Mouse (Mus musculus): ENCODE measurements around the gene Iqcf3.

DNA sequence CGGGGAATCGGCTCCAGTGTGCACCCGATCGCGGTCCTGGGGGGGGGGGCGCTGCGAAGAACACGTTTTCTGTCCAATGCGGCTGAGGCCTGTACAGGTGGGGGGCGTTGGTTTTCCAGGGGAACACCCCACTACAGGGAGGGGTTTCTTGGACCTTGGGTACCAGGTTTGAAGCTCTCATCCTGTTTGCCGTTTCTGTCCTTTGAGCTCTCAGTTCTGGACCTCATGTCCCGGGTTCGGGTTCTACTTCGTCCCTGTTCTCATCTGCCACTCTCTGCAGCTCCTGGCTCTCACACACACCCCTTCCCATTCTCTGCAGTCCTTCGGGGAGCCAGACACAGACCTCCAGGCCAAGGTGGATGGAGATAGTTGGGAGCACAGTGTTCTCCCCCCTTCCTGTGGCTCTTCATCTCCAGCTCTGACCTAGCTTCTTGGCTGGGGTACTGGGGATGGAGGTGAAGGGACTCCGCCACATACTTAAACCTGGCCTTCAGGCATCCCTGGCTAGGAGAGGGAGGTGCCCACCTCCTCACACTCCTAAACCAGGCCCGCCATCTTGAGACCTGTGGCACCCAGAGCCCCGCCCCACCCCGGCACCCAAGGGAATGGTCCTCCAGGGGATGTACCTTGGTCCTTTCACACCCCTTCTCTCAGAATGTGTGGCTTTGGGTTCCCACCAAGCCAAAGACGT is 107.2 kb downstream of the Iqcf3 start:
- TF ChIP-seq CTCF (IDR thresholded peaks at IDR 0.05; ENCODE audit: control insufficient read depth, insufficient read depth, insufficient replicate concordance, low read depth, low read length) (no peak), POLR2A (IDR thresholded peaks at IDR 0.05; ENCODE audit: control insufficient read depth, low read depth, low read length) (no peak)
